Mouse (Mus musculus) thymus, adult 2 months (tissue): ENCODE measurements around the gene Acss1.

Source experiments
- CTCF ChIP-seq: fragments of 200-500 bp; IDR thresholded peaks from 2 replicates; pipeline ENCODE4 v1.5.1; 2012; ENCODE audit warnings: mild to moderate bottlenecking, control low read depth, low read length, moderate library complexity, borderline replicate concordance; ENCODE audit not compliant: control insufficient read depth, poor library complexity, insufficient read depth; ENCODE audit errors: extremely low read depth
- POLR2A ChIP-seq: fragments of 200-500 bp; IDR thresholded peaks from 2 replicates; pipeline ENCODE4 v1.6.1; 2012; ENCODE audit warnings: mild to moderate bottlenecking, low read length, control low read depth, moderate library complexity; ENCODE audit not compliant: control insufficient read depth, poor library complexity, insufficient read depth; ENCODE audit errors: extremely low read depth

- TF ChIP-seq POLR2A, result no peak
- TF ChIP-seq CTCF, result no peak
Measured at GRCm38 (mm10) chr2:150675525-150675924, 7.2 kb upstream of the Acss1 start.
